Mouse (Mus musculus) adrenal gland, adult (tissue): Measurements from ENCODE around the gene Gm14632.
"Not testable (repeated sequence)": the region's sequence is repeated elsewhere in the genome, so short reads cannot be mapped to it uniquely, and the experiment has no call there.

ENCODE experiments used
- DNase-seq, 2 experiments: peaks; one replicate each; pipeline ENCODE4 v3.0.0; 2022 to 2023; ENCODE audit warnings: low spot score in 1 of 2; ENCODE audit not compliant: inconsistent age in 2 of 2

Gm14632 gene

GRCm38 (mm10) chrX:30329472-30329871, at the start of gene Gm14632:
Gene Gm14632 (plus strand): TSS chrX:30329772.
- not testable (repeated sequence) for DNase-seq
